Mouse (Mus musculus): Measurements from ENCODE around the gene Fut8.

GRCm38 (mm10) chr12:77211695-77212208 is 26.2 kb upstream of the Fut8 start:
- TF ChIP-seq CTCF (conservative IDR thresholded peaks at IDR 0.05 in 1 of 2, IDR thresholded peaks at IDR 0.05 in 1 of 2; ENCODE audit: low read depth in 2 of 2, low read length in 2 of 2) (no peak), MAFK (IDR thresholded peaks at IDR 0.05; ENCODE audit: insufficient replicate concordance, low read length) (no peak), POLR2A (IDR thresholded peaks at IDR 0.05; ENCODE audit: low read depth, low read length) (no peak), MYC (IDR thresholded peaks at IDR 0.05; ENCODE audit: low read depth, low read length) (no peak), MAX (IDR thresholded peaks at IDR 0.05; ENCODE audit: low read length) (no peak), GABPA (IDR thresholded peaks at IDR 0.05; ENCODE audit: insufficient replicate concordance, low read depth, low read length) (no peak)

Data from CH12.LX (cell line).